Mouse (Mus musculus) intestine, postnatal 0 days (tissue): Measurements from ENCODE around the gene Mllt6. TPM values are rescaled to one million over a fixed set of nuclear protein-coding genes. Genes with fewer than 3 reads are reported as not detected.
"Not testable (repeated sequence)": the region's sequence is repeated elsewhere in the genome, so short reads cannot be mapped to it uniquely, and the experiment has no call there.

Experiments used
- ATAC-seq: fragments of 200-750 bp; cut with Nextera tagmentation; 2 replicates; pipeline ENCODE4 v1.8.0; 2017; ENCODE audit warnings: mild to moderate bottlenecking, moderate TSS enrichment, moderate library complexity
- H3K27ac ChIP-seq: fragments of 300-500 bp; sonication (generic); 2 replicates; pipeline ENCODE4 v1.5.1; 2014; ENCODE audit warnings: mild to moderate bottlenecking, low read depth, low read length, moderate library complexity
- H3K27me3 ChIP-seq: fragments of 300-500 bp; sonication (generic); replicated peaks from 2 replicates; pipeline ENCODE4 v1.6.1; 2014; ENCODE audit warnings: low read length, mixed read lengths; ENCODE audit not compliant: control insufficient read depth, insufficient read depth
- H3K36me3 ChIP-seq: fragments of 300-500 bp; sonication (generic); 2 replicates; pipeline ENCODE4 v1.6.1; 2014; ENCODE audit warnings: mild to moderate bottlenecking, moderate library complexity; ENCODE audit not compliant: control insufficient read depth, insufficient read depth
- H3K4me1 ChIP-seq: fragments of 300-500 bp; sonication (generic); replicated peaks from 2 replicates; pipeline ENCODE4 v1.6.1; 2014; ENCODE audit warnings: antibody characterized with exemption, low read length, mixed read lengths; ENCODE audit not compliant: control insufficient read depth, insufficient read depth
- H3K4me2 ChIP-seq: fragments of 300-500 bp; sonication (generic); replicated peaks from 2 replicates; pipeline ENCODE4 v1.6.1; 2014; ENCODE audit warnings: low read depth, mild to moderate bottlenecking, moderate library complexity
- H3K4me3 ChIP-seq: fragments of 300-500 bp; sonication (generic); 2 replicates; pipeline ENCODE4 v1.5.1; 2014; ENCODE audit warnings: low read depth, low read length
- H3K9ac ChIP-seq: fragments of 300-500 bp; sonication (generic); 2 replicates; pipeline ENCODE4 v1.6.1; 2014; ENCODE audit warnings: mild to moderate bottlenecking, low read depth, low read length
- H3K9me3 ChIP-seq: fragments of 300-500 bp; sonication (generic); 2 replicates; pipeline ENCODE4 v1.6.1; 2016; ENCODE audit warnings: mixed run types; ENCODE audit not compliant: control insufficient read depth
- CTCF ChIP-seq: sonication (generic); IDR thresholded peaks from 2 replicates; pipeline ENCODE4 v1.5.1; 2016; ENCODE audit warnings: low read depth, mild to moderate bottlenecking, control low read depth, antibody characterized with exemption, moderate library complexity
- WGBS: fragments of 180-500 bp; shearing (Covaris S2); extraction: QIAGEN DNeasy Blood & Tissue Kit; methylation state at CpG from one replicate; pipeline ENCODE4 v1.1.7; 2014; 5-methylcytosine and 5-hydroxymethylcytosine counted together
- microRNA-seq: library from miRNA; unstranded; fragments of <30 nt; microRNA quantifications from one replicate; pipeline ENCODE4, GENCODE M21; 2016
- polyA plus RNA-seq: library from polyadenylated mRNA; unstranded; fragments of >200 nt; fragmentation: Nextera tagmentation; extraction: Ambion mirVana; gene quantifications from 2 replicates; pipeline ENCODE4 v1.2.1, GENCODE M21; 2015

Mllt6 gene
- polyA plus RNA-seq, 1 experiment from 2014 or later = 1.4 TPM

DNA sequence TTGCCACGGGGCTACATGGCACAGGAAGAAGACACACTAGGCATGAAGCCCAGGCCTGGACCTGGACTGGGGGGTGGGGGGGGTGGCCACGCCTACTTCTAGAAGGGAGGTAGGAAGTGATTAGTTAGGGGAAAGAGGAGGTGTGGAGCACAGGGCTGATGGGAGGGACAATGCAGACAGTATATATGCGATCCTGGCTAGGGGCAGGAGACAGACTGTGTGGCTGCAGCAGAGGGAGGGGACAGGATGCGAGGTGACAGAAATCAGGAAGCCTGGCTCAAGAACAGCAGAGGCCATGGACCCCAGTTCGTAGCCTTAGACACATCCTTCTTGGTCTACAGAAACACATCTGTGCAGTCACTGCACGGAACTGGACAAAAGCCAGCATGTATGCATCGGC is 60.5 kb downstream of the Mllt6 start:
- Histone ChIP-seq H3K27me3 (no peaks in the 10 kb centered on the region), H3K4me1 (no peaks in the 10 kb centered on the region), H3K9ac (no peak overlapping the region), H3K27ac (no peak overlapping the region), H3K36me3 (peaks cover 73% of the 10 kb centered on the region), H3K4me3 (no peak overlapping the region), H3K4me2 (no peak overlapping the region), H3K9me3 (no peaks in the 10 kb centered on the region)
- TF ChIP-seq CTCF = no peak
- no peak for ATAC-seq
- 71% methylated on average over 7 of the region's 7 CpGs for WGBS

DNA sequence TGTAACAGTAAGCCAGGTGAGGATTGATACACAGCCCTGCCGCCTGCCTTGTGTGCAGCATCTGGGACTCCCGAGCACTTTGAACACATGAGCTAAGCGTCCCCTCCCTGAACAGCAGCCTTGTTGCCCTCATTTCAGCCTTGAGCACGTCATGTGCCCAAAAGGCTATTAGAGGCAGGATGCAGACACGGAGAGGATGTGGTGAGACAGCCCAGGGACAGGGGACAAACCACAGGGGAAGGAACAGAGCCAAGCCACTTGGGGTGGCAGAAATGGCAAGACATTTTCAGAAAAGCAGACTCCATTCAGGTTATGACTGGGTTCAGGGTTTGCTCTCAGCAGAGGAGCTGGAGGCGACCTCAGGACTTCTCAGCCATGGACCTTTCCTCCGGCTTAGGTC is 65.1 kb downstream of the Mllt6 start:
- WGBS = 71% methylated on average over 7 of the region's 7 CpGs
- Histone ChIP-seq H3K36me3 (peaks cover 45% of the 10 kb centered on the region), H3K9ac (no peak overlapping the region), H3K27me3 (no peaks in the 10 kb centered on the region), H3K27ac (no peak overlapping the region), H3K4me3 (no peak overlapping the region), H3K9me3 (no peaks in the 10 kb centered on the region), H3K4me2 (no peak overlapping the region), H3K4me1 (no peaks in the 10 kb centered on the region)
- ATAC-seq = no peak
- no peak for TF ChIP-seq CTCF

DNA sequence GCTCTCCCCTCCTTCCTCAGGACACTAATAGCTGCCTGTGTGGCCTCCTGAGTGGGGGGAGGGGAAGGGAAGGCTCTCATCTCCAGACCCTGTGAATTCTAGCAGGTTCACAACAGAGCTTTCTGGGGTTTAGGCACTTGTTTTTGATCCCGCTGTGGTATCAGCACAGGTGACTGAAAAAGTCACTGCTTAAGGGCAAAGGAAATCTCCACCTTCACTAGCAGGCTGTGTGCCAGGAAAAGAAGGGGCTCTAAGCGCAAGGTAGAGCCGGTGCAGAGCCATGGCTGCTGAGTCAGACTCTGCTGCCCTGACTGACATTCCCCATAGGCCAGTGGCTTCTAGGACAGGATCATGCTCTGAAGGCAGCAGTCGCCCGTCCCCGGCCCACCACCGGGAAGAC is 65.5 kb downstream of the Mllt6 start:
- Histone ChIP-seq H3K36me3 (peaks cover 43% of the 10 kb centered on the region), H3K4me2 (no peak overlapping the region)

GRCm38 (mm10) chr11:97733689-97734088 is 70.5 kb downstream of the Mllt6 start:
- Histone ChIP-seq H3K27ac (no peak overlapping the region), H3K4me2 (no peak overlapping the region), H3K4me1 (no peaks in the 10 kb centered on the region), H3K9ac (no peak overlapping the region), H3K4me3 (no peak overlapping the region), H3K9me3 (no peaks in the 10 kb centered on the region), H3K36me3 (peaks cover 15% of the 10 kb centered on the region; the same call in 1 of the 2 replicates), H3K27me3 (no peaks in the 10 kb centered on the region)
- 63% methylated on average over 10 of the region's 10 CpGs for WGBS
- no peak for ATAC-seq
- no peak for TF ChIP-seq CTCF

More for the DNA sequence above, 65.5 kb downstream of the Mllt6 start:
- Histone ChIP-seq H3K4me1 (no peaks in the 10 kb centered on the region), H3K4me3 (no peak overlapping the region), H3K27ac (no peak overlapping the region), H3K9ac (no peak overlapping the region), H3K27me3 (no peaks in the 10 kb centered on the region), H3K9me3 (no peaks in the 10 kb centered on the region)
- WGBS = 79% methylated on average over 7 of the region's 7 CpGs
- no peak for TF ChIP-seq CTCF
- ATAC-seq = no peak

- not testable (repeated sequence) for ATAC-seq, H3K9me3 ChIP-seq, H3K36me3 ChIP-seq, H3K4me3 ChIP-seq, H3K9ac ChIP-seq, H3K4me2 ChIP-seq, H3K4me1 ChIP-seq, H3K27me3 ChIP-seq, H3K27ac ChIP-seq
- WGBS = 82% methylated on average over 5 of the region's 5 CpGs
Measured at GRCm38 (mm10) chr11:97734810-97735209, 71.6 kb downstream of the Mllt6 start.

Small RNA genes lying within 50 kb of the gene (microRNA-seq; reads per million reads assigned to microRNA genes)
- not detected for gene Gm24158
- gene Mir6927 = not detected

Other genes starting within 250 kb of the Mllt6 start
- 3.5 and 4.6 TPM in 2 replicates for gene Arhgap23, start 247.9 kb upstream of the Mllt6 start, polyA plus RNA-seq
- 0.10 and 0.21 TPM in 2 replicates for gene 4933428G20Rik, start 163.1 kb upstream of the Mllt6 start, polyA plus RNA-seq
- gene Srcin1, start 87.2 kb upstream of the Mllt6 start, polyA plus RNA-seq = 0.18 and 0.24 TPM in 2 replicates
- gene Epop, start 33.7 kb upstream of the Mllt6 start, polyA plus RNA-seq = 1.1 and 1.3 TPM in 2 replicates
- 122 and 123 TPM in 2 replicates for gene Cisd3, start 22.4 kb downstream of the Mllt6 start, polyA plus RNA-seq
- gene Pcgf2, start 37.1 kb downstream of the Mllt6 start, polyA plus RNA-seq = 7.9 and 8.9 TPM in 2 replicates
- 391 and 439 TPM in 2 replicates for gene Psmb3, start 40.0 kb downstream of the Mllt6 start, polyA plus RNA-seq
- 0.43 and 0.63 TPM in 2 replicates for gene Pip4k2b, start 81.3 kb downstream of the Mllt6 start, polyA plus RNA-seq
- gene Cwc25, start 103.1 kb downstream of the Mllt6 start, polyA plus RNA-seq = 8.5 and 9.8 TPM in 2 replicates
- gene 1700001P01Rik, start 112.5 kb downstream of the Mllt6 start, polyA plus RNA-seq = not detected in 2 replicates
- gene Rpl23, start 119.0 kb downstream of the Mllt6 start, polyA plus RNA-seq = 538 and 555 TPM in 2 replicates
- 98.2 and 103 TPM in 2 replicates for gene Lasp1, start 135.6 kb downstream of the Mllt6 start, polyA plus RNA-seq
- gene B230217C12Rik, start 177.4 kb downstream of the Mllt6 start, polyA plus RNA-seq = 1.8 and 2.0 TPM in 2 replicates
- 0.64 and 0.83 TPM in 2 replicates for gene Fbxo47, start 220.7 kb downstream of the Mllt6 start, polyA plus RNA-seq